Mouse (Mus musculus): ENCODE data around the gene Fan1. TPM values are rescaled to one million over a fixed set of nuclear protein-coding genes. Genes with fewer than 3 reads are reported as not detected.
A peak's percentile ranks its signal among the peaks of the same experiment; 100 is the strongest.

Gene Fan1
- polyA plus RNA-seq (2015; fragmentation: Nextera tagmentation; extraction: Ambion mirVana), result 2.2 and 2.4 TPM in 2 replicates

DNA sequence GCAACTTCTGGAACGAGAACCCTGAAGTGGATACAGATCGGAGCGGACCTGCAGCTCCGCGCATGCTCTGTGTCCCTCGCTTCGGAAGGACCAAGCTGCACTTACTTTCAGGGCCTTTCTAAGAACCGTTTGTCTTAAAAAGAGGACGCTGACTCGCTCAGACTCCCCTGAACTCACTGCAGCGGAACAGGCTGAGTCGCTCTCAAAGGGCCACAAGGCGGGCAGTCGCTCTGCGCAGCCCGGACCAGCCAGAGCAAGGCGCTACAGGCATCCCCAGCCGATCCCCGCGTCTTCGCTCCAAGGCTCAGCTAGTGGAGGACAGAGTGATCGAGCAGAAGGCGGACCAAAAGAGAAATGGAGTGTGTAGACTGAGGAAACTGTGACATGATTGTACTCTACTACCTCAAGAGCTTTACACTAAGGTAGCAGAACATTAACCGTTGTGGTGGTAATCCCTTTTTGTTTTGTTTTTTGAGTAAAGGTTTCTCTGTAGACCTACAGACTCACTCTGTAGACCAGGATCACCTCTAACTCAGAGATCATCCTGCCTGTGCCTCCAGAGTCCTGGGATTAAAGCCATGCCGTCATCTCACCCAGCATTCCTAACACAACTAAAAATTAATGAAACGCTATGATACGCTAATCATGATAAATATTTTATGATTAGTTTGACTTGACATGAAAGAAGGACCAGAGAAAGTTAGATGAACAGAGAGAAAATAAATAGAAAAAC lies at the start of gene Fan1:
Gene Fan1, minus strand, starts transcription at position 266 of the 733 bp plus-strand sequence.
- peaks cover 26% of the 10 kb centered on the region for H3K36me3 ChIP-seq (ENCODE audit: control insufficient read depth, insufficient read depth)
- H3K4me1 ChIP-seq (replicated peaks; ENCODE audit: control insufficient read depth, insufficient read depth, low read length), result no peaks in the 10 kb centered on the region
- H3K4me2 ChIP-seq (replicated peaks; ENCODE audit: low read depth), result peak within 1 kb of the TSS; percentile 62
- 3% methylated on average over 27 of the region's 27 CpGs for WGBS
- H3K4me3 ChIP-seq (ENCODE audit: low read depth, low read length), result peak within 1 kb of the TSS; percentile 66
- peak within 1 kb of the TSS; percentile 61 for H3K9ac ChIP-seq (ENCODE audit: low read depth, low read length)
- peak; percentile 65 for TF ChIP-seq CTCF (IDR thresholded peaks at IDR 0.05; ENCODE audit: low read depth)
- H3K9me3 ChIP-seq (ENCODE audit: control insufficient read depth), result no peaks in the 10 kb centered on the region
- peak; percentile 96 for ATAC-seq
- H3K27me3 ChIP-seq (replicated peaks; ENCODE audit: control insufficient read depth, insufficient read depth, low read length), result no peaks in the 10 kb centered on the region
- H3K27ac ChIP-seq (ENCODE audit: low read depth, low read length), result peak within 1 kb of the TSS; percentile 90

DNA sequence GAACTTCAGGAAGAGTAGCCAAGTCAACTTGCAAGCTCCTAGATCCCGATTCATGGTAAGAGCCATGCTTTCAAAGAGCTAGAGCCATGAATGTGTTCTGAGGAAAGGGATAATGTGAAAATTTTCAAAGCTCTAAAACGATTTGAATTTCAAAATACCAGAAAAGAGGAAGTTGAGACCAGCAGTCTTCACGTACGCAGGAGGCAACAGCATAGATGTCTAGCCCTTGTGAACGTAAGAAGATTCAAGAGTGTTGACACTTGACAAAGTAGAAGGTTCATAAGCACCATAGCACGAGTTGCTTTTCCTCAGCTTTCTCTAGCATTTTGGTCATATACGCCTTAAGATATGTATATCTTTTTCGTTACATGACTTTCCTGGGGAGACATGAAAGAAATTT lies 30.1 kb upstream of the Fan1 start:
- Histone ChIP-seq H3K9me3 (ENCODE audit: control insufficient read depth) (no peaks in the 10 kb centered on the region), H3K4me2 (replicated peaks; ENCODE audit: low read depth) (no peak overlapping the region), H3K36me3 (ENCODE audit: control insufficient read depth, insufficient read depth) (peaks cover 9% of the 10 kb centered on the region; the same call in 1 of the 2 replicates), H3K27me3 (replicated peaks; ENCODE audit: control insufficient read depth, insufficient read depth, low read length) (no peaks in the 10 kb centered on the region), H3K9ac (ENCODE audit: low read depth, low read length) (no peak overlapping the region), H3K4me3 (ENCODE audit: low read depth, low read length) (no peak overlapping the region), H3K27ac (ENCODE audit: low read depth, low read length) (no peak overlapping the region), H3K4me1 (replicated peaks; ENCODE audit: control insufficient read depth, insufficient read depth, low read length) (no peaks in the 10 kb centered on the region)
- no peak for TF ChIP-seq CTCF (IDR thresholded peaks at IDR 0.05; ENCODE audit: low read depth)
- 92% methylated on average over 8 of the region's 8 CpGs for WGBS
- ATAC-seq, result no peak

GRCm38 (mm10) chr7:64402452-64402851 lies 28.6 kb upstream of the Fan1 start:
- 93% methylated on average over 4 of the region's 4 CpGs for WGBS
- ATAC-seq, result no peak
- H3K4me3 ChIP-seq (ENCODE audit: low read depth, low read length), result no peak overlapping the region
- H3K9me3 ChIP-seq (ENCODE audit: control insufficient read depth), result no peaks in the 10 kb centered on the region
- no peaks in the 10 kb centered on the region for H3K4me1 ChIP-seq (replicated peaks; ENCODE audit: control insufficient read depth, insufficient read depth, low read length)
- peaks cover 14% of the 10 kb centered on the region; the same call in 1 of the 2 replicates for H3K36me3 ChIP-seq (ENCODE audit: control insufficient read depth, insufficient read depth)
- no peak overlapping the region for H3K9ac ChIP-seq (ENCODE audit: low read depth, low read length)
- H3K4me2 ChIP-seq (replicated peaks; ENCODE audit: low read depth), result no peak overlapping the region
- H3K27ac ChIP-seq (ENCODE audit: low read depth, low read length), result no peak overlapping the region
- H3K27me3 ChIP-seq (replicated peaks; ENCODE audit: control insufficient read depth, insufficient read depth, low read length), result no peaks in the 10 kb centered on the region
- no peak for TF ChIP-seq CTCF (IDR thresholded peaks at IDR 0.05; ENCODE audit: low read depth)

- H3K4me2 ChIP-seq (replicated peaks; ENCODE audit: low read depth), result no peak overlapping the region
- no peaks in the 10 kb centered on the region for H3K4me1 ChIP-seq (replicated peaks; ENCODE audit: control insufficient read depth, insufficient read depth, low read length)
- H3K27ac ChIP-seq (ENCODE audit: low read depth, low read length), result no peak overlapping the region
- WGBS, result 93% methylated on average over 1 of the region's 1 CpGs
- no peaks in the 10 kb centered on the region for H3K27me3 ChIP-seq (replicated peaks; ENCODE audit: control insufficient read depth, insufficient read depth, low read length)
- no peaks in the 10 kb centered on the region for H3K9me3 ChIP-seq (ENCODE audit: control insufficient read depth)
- H3K36me3 ChIP-seq (ENCODE audit: control insufficient read depth, insufficient read depth), result peaks cover 14% of the 10 kb centered on the region; the same call in 1 of the 2 replicates
- ATAC-seq, result no peak
- no peak overlapping the region for H3K9ac ChIP-seq (ENCODE audit: low read depth, low read length)
- TF ChIP-seq CTCF (IDR thresholded peaks at IDR 0.05; ENCODE audit: low read depth), result no peak
- H3K4me3 ChIP-seq (ENCODE audit: low read depth, low read length), result no peak overlapping the region
Measured at GRCm38 (mm10) chr7:64400725-64401124, 26.8 kb upstream of the Fan1 start.

DNA sequence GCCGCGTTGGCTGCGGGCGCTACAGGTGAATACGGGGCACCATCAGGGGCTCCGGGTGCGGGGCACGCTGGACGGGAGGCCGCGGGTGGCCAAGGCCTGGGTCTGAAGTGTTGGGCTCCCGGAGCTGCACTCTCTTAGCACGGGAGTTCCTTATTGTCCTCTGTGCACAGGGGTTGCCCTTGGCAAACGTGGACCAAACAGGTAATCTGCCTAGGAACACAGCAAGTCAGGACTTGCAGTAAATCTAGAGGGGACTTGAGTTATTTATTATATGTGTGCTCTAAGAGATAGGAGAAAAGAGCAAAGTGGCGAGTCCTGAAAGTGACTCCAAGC lies 18.9 kb upstream of the Fan1 start:
- Histone ChIP-seq H3K9ac (ENCODE audit: low read depth, low read length) (peak overlapping the region; percentile 82), H3K27me3 (replicated peaks; ENCODE audit: control insufficient read depth, insufficient read depth, low read length) (no peaks in the 10 kb centered on the region), H3K4me1 (replicated peaks; ENCODE audit: control insufficient read depth, insufficient read depth, low read length) (no peaks in the 10 kb centered on the region), H3K4me2 (replicated peaks; ENCODE audit: low read depth) (peak overlapping the region; percentile 91), H3K9me3 (ENCODE audit: control insufficient read depth) (no peaks in the 10 kb centered on the region), H3K27ac (ENCODE audit: low read depth, low read length) (peak overlapping the region; percentile 82), H3K4me3 (ENCODE audit: low read depth, low read length) (peak overlapping the region; percentile 79), H3K36me3 (ENCODE audit: control insufficient read depth, insufficient read depth) (peaks cover 8% of the 10 kb centered on the region; the same call in 1 of the 2 replicates)
- TF ChIP-seq CTCF (IDR thresholded peaks at IDR 0.05; ENCODE audit: low read depth), result no peak
- peak; percentile 58 for ATAC-seq
- WGBS, result under 1% methylated on average over 15 of the region's 15 CpGs

DNA sequence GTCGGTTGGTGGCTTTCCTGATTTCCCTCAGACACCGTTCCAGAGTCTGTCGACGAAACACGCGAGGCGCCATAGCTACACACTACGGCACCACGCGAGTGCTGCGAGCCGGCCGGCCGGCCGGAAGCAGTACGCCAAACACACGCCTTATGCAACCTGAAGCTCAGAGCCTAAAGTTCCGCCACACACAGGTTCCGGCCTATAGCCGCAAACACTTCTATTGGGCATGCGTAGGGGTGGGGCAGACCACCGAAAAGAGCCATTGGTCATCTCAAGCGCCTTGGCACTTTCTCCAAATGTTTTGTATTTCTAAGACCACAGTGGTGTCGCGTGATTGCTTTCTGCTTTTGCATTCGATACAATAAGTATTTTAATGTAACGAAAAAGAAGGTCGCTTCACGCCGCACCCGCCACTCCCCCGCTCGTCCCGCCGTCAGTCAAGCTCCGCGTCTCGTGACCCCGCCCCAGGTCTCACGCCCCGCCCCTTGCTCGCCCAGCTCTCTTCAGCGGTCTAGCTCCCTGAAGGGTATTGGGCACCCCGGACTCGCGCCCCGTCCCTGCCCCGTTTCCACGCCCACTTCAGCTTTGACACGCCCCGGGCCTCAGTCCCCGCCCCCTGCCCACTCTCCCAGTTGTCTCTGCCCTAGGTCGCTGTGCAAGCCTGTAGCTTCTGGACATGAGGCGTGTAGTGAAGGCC lies 18.4 kb upstream of the Fan1 start, which contains the start of the genes Mphosph10 and Mcee:
Gene Mphosph10, minus strand, starts transcription at position 147 of the 697 bp plus-strand sequence.
Gene Mcee, plus strand, starts transcription at position 486 of the 697 bp plus-strand sequence.
- H3K4me3 ChIP-seq (ENCODE audit: low read depth, low read length), result peak within 1 kb of the TSS; percentile 79
- peak; percentile 99 for ATAC-seq
- under 1% methylated on average over 54 of the region's 54 CpGs for WGBS
- H3K9me3 ChIP-seq (ENCODE audit: control insufficient read depth), result no peaks in the 10 kb centered on the region
- H3K4me1 ChIP-seq (replicated peaks; ENCODE audit: control insufficient read depth, insufficient read depth, low read length), result no peaks in the 10 kb centered on the region
- H3K27ac ChIP-seq (ENCODE audit: low read depth, low read length), result peak within 1 kb of the TSS; percentile 82
- no peaks in the 10 kb centered on the region for H3K27me3 ChIP-seq (replicated peaks; ENCODE audit: control insufficient read depth, insufficient read depth, low read length)
- peaks cover 8% of the 10 kb centered on the region; the same call in 1 of the 2 replicates for H3K36me3 ChIP-seq (ENCODE audit: control insufficient read depth, insufficient read depth)
- H3K9ac ChIP-seq (ENCODE audit: low read depth, low read length), result peak within 1 kb of the TSS; percentile 82
- peak within 1 kb of the TSS; percentile 91 for H3K4me2 ChIP-seq (replicated peaks; ENCODE audit: low read depth)
- TF ChIP-seq CTCF (IDR thresholded peaks at IDR 0.05; ENCODE audit: low read depth), result peak; percentile 16; the same call in 1 of the 2 replicates

Measured in intestine, postnatal 0 days (tissue).